ENCODE assay signal across 8 mouse cellular contexts in genomic region chr7:128237593-128237926, GRCm38 (mm10). TPM values are rescaled to one million over a fixed set of nuclear protein-coding genes. Genes with fewer than 3 reads are reported as not detected.
DNase-seq lines count a peak whose midpoint lies in the region; ATAC-seq and TF ChIP-seq lines count a peak whose summit lies in the region.

No protein-coding gene starts in this region.

- H3K27ac ChIP-seq in heart, embryonic 11.5 days (ENCODE audit: low read depth, low read length) = peak overlapping the region; percentile 98
- peak overlapping the region; percentile 94 for H3K27ac ChIP-seq in CH12.LX (ENCODE audit: insufficient read depth, low read depth)
- H3K27ac ChIP-seq in forebrain, embryonic 14.5 days (ENCODE audit: low read depth, low read length) = peak overlapping the region; percentile 94
- H3K27ac ChIP-seq in liver, embryonic 15.5 days (replicated peaks) = peak overlapping the region; percentile 99

- H3K36me3 ChIP-seq in heart, embryonic 11.5 days (ENCODE audit: control insufficient read depth, insufficient read depth, low read length) = peaks cover 13% of the 10 kb centered on the region
- H3K36me3 ChIP-seq in CH12.LX (replicated peaks in 1 of 2; ENCODE audit: control insufficient read depth in 1 of 2, insufficient read depth in 1 of 2, low read length in 1 of 2) = peaks cover 29 to 44% of the 10 kb centered on the region in 2 experiments
- peaks cover 25% of the 10 kb centered on the region for H3K36me3 ChIP-seq in forebrain, embryonic 14.5 days (ENCODE audit: control insufficient read depth, insufficient read depth, low read length)
- peaks cover 40% of the 10 kb centered on the region for H3K36me3 ChIP-seq in liver, embryonic 15.5 days (replicated peaks)

- WGBS in heart, embryonic 11.5 days (ENCODE audit: insufficient replicate concordance) = under 1% methylated on average over 25 of the region's 25 CpGs
- under 1% methylated on average over 25 of the region's 25 CpGs for WGBS in forebrain, embryonic 14.5 days
- under 1% methylated on average over 25 of the region's 25 CpGs for WGBS in liver, embryonic 15.5 days (ENCODE audit: insufficient replicate concordance)

- no peaks in the 10 kb centered on the region for H3K79me2 ChIP-seq in CH12.LX (replicated peaks; ENCODE audit: control insufficient read depth, extremely low read depth, insufficient read depth, poor library complexity, severe bottlenecking)

- intact Hi-C loops in gastrocnemius, postnatal 14 days (cut with DNase I; ENCODE audit: low total_unique reads) = loop anchor here (5.0 kb wide), 1 partner anchor 60 kb away; the partner anchor contains the start of gene BC017158

- no peak for TF ChIP-seq EP300 in CH12.LX (IDR thresholded peaks at IDR 0.05; ENCODE audit: low read length)

- dilution Hi-C loops in CH12.LX (cut with MboI; ENCODE audit: extremely low pct_ligation_motif_present, extremely low pct_unique_long_range_greater_than_20kb, low sequenced_read_pairs) = no loop called here

- peaks cover 10% of the 10 kb centered on the region for H3K4me1 ChIP-seq in heart, embryonic 11.5 days (ENCODE audit: control insufficient read depth, insufficient read depth, low read length)
- H3K4me1 ChIP-seq in CH12.LX (ENCODE audit: control insufficient read depth in 1 of 2, insufficient read depth in 2 of 2) = peaks cover 16 to 49% of the 10 kb centered on the region in 2 experiments
- peaks cover 4% of the 10 kb centered on the region; the same call in 1 of the 2 replicates for H3K4me1 ChIP-seq in forebrain, embryonic 14.5 days (ENCODE audit: control insufficient read depth, insufficient read depth, low read length)
- H3K4me1 ChIP-seq in liver, embryonic 15.5 days (replicated peaks) = peaks cover 33% of the 10 kb centered on the region

- H3K4me3 ChIP-seq in heart, embryonic 11.5 days (ENCODE audit: low read depth, low read length) = peak overlapping the region; percentile 76
- H3K4me3 ChIP-seq in CH12.LX (replicated peaks in 1 of 3; ENCODE audit: low read depth in 2 of 3, low read length in 2 of 3, poor library complexity in 1 of 3) = peak overlapping the region; percentile 82 to 85 (median 84)
- H3K4me3 ChIP-seq in forebrain, embryonic 14.5 days (ENCODE audit: low read depth, low read length) = peak overlapping the region; percentile 71
- peak overlapping the region; percentile 82 for H3K4me3 ChIP-seq in liver, embryonic 15.5 days (replicated peaks)

- H3K9ac ChIP-seq in heart, embryonic 11.5 days (ENCODE audit: low read depth, low read length) = peak overlapping the region; percentile 93
- peak overlapping the region; percentile 94 for H3K9ac ChIP-seq in CH12.LX (ENCODE audit: insufficient read depth, low read depth)
- peak overlapping the region; percentile 73 for H3K9ac ChIP-seq in forebrain, embryonic 14.5 days (ENCODE audit: low read length)
- peak overlapping the region; percentile 82 for H3K9ac ChIP-seq in liver, embryonic 15.5 days

- H3K4me2 ChIP-seq in heart, embryonic 11.5 days = peak overlapping the region; percentile 82
- no peak overlapping the region for H3K4me2 ChIP-seq in CH12.LX (ENCODE audit: insufficient read depth, low read depth, poor library complexity, severe bottlenecking)
- peak overlapping the region; percentile 86 for H3K4me2 ChIP-seq in forebrain, embryonic 14.5 days (ENCODE audit: low read length)
- H3K4me2 ChIP-seq in liver, embryonic 15.5 days = peak overlapping the region; percentile 84

- DNase-seq in heart, adult 8-10 months (ENCODE audit: low spot score) = no peak
- no peak for DNase-seq in CH12.LX (ENCODE audit: extremely low read depth)
- no peak for DNase-seq in forebrain, embryonic 14.5 days (ENCODE audit: low spot score)
- no peak for DNase-seq in embryo, embryonic 10 days (ENCODE audit: low spot score)
- no peak for DNase-seq in kidney, postnatal 25 days
- DNase-seq in gastrocnemius, postnatal 14 days = no peak

- ATAC-seq in heart, embryonic 11.5 days (replicated peaks; ENCODE audit: insufficient number of reproducible peaks, low FRiP score, low TSS enrichment) = no peak; the same call in 1 of the 2 replicates
- no peak for ATAC-seq in forebrain, embryonic 14.5 days
- no peak for ATAC-seq in liver, embryonic 15.5 days (ENCODE audit: insufficient read depth)

- TF ChIP-seq CTCF in CH12.LX (conservative IDR thresholded peaks at IDR 0.05 in 1 of 2, IDR thresholded peaks at IDR 0.05 in 1 of 2; ENCODE audit: low read depth in 2 of 2, low read length in 2 of 2) = no peak

- in situ Hi-C loops in CH12.LX (cut with MboI; ENCODE audit: low pct_ligation_motif_present, low pct_unique_long_range_greater_than_20kb, low sequenced_read_pairs) = no loop called here

- no peak for TF ChIP-seq POLR2A in CH12.LX (IDR thresholded peaks at IDR 0.05; ENCODE audit: low read depth, low read length)

- no peaks in the 10 kb centered on the region for H3K27me3 ChIP-seq in heart, embryonic 11.5 days (ENCODE audit: control insufficient read depth, insufficient read depth, low read length)
- H3K27me3 ChIP-seq in CH12.LX (replicated peaks) = no peaks in the 10 kb centered on the region
- H3K27me3 ChIP-seq in forebrain, embryonic 14.5 days (replicated peaks; ENCODE audit: control insufficient read depth, insufficient read depth, low read length) = no peaks in the 10 kb centered on the region
- H3K27me3 ChIP-seq in liver, embryonic 15.5 days = no peaks in the 10 kb centered on the region

- no peak for TF ChIP-seq RAD21 in CH12.LX (IDR thresholded peaks at IDR 0.05; ENCODE audit: low read depth, low read length)

- no peaks in the 10 kb centered on the region for H3K9me3 ChIP-seq in heart, embryonic 11.5 days (replicated peaks; ENCODE audit: control insufficient read depth, low read length)
- no peaks in the 10 kb centered on the region for H3K9me3 ChIP-seq in CH12.LX (replicated peaks; ENCODE audit: low read length)
- no peaks in the 10 kb centered on the region for H3K9me3 ChIP-seq in forebrain, embryonic 14.5 days (replicated peaks; ENCODE audit: control insufficient read depth, low read length)
- H3K9me3 ChIP-seq in liver, embryonic 15.5 days (replicated peaks) = no peaks in the 10 kb centered on the region

TF ChIP-seq in CH12.LX, 34 proteins besides CTCF, POLR2A, EP300 and RAD21 (continues in another document):
- 0 out of 2 replicates have a peak, but pooled peaks have one; percentile 4 for TF ChIP-seq RCOR1 (conservative IDR thresholded peaks at IDR 0.05; ENCODE audit: low read depth, low read length)
- no peak for TF ChIP-seq ZNF384 (IDR thresholded peaks at IDR 0.05; ENCODE audit: low read depth, low read length)
- TF ChIP-seq JUND (conservative IDR thresholded peaks at IDR 0.05; ENCODE audit: low read depth, low read length) = no peak
- no peak for TF ChIP-seq MEF2A (IDR thresholded peaks at IDR 0.05; ENCODE audit: borderline replicate concordance, low read depth, low read length)

RNA-seq across cellular contexts. Expression of gene 9130023H24Rik, which starts 0.3 kb away (rescaled TPM):
- 6.6 and 7.9 TPM in 2 replicates for polyA plus RNA-seq in heart, embryonic 11.5 days (2014; fragmentation: Nextera tagmentation; extraction: Ambion mirVana)
- 1 to 10 TPM; 3.0 to 4.0 (median 3.6) TPM for total RNA-seq in heart, adult 8-10 months (2022)
- total RNA-seq in CH12.LX (2012; rRNA removed) (3.2 TPM in 2 replicates), CH12.LX (2014; rRNA removed) (2.1 and 2.2 TPM in 2 replicates)
- polyA plus RNA-seq in CH12.LX (2012; ENCODE audit: insufficient read length, low read depth) = 1.7 and 2.1 TPM in 2 replicates
- 8.3 and 9.0 TPM in 2 replicates for polyA plus RNA-seq in forebrain, embryonic 14.5 days (2014; fragmentation: Nextera tagmentation; extraction: Ambion mirVana)
- 1.9 and 2.4 TPM in 2 replicates for polyA plus RNA-seq in liver, embryonic 15.5 days (2015; fragmentation: Nextera tagmentation; extraction: Ambion mirVana)
- 1 to 10 TPM; 2.6 to 3.5 TPM for total RNA-seq in gastrocnemius, postnatal 14 days (2021)

RNA-seq across cellular contexts. Expression of gene Armc5, which starts 0.4 kb away (rescaled TPM):
- polyA plus RNA-seq in heart, embryonic 11.5 days (2014; fragmentation: Nextera tagmentation; extraction: Ambion mirVana) = 7.7 and 8.7 TPM in 2 replicates
- total RNA-seq in heart, adult 8-10 months (2022) = 10 to 100 TPM in 1 of 4 experiments, 1 to 10 TPM in 3; 7.0 to 10.5 (median 7.9) TPM
- total RNA-seq in CH12.LX (2012; rRNA removed) = 10.7 and 11.6 TPM in 2 replicates
- 5.0 and 6.0 TPM in 2 replicates for total RNA-seq in CH12.LX (2014; rRNA removed)
- 12.2 and 14.4 TPM in 2 replicates for polyA plus RNA-seq in CH12.LX (2012; ENCODE audit: insufficient read length, low read depth)
- polyA plus RNA-seq in forebrain, embryonic 14.5 days (2014; fragmentation: Nextera tagmentation; extraction: Ambion mirVana) = 5.7 and 6.6 TPM in 2 replicates
- polyA plus RNA-seq in liver, embryonic 15.5 days (2015; fragmentation: Nextera tagmentation; extraction: Ambion mirVana) = 6.9 and 9.0 TPM in 2 replicates
- total RNA-seq in gastrocnemius, postnatal 14 days (2021) = 1 to 10 TPM; 8.3 to 9.8 TPM

RNA-seq across cellular contexts. Expression of gene Tgfb1i1, which starts 9.1 kb away (rescaled TPM):
- polyA plus RNA-seq in heart, embryonic 11.5 days (2014; fragmentation: Nextera tagmentation; extraction: Ambion mirVana) = 168 and 172 TPM in 2 replicates
- 10 to 100 TPM; 13.5 to 15.7 (median 14.6) TPM for total RNA-seq in heart, adult 8-10 months (2022)
- total RNA-seq in CH12.LX (2012; rRNA removed) (0.17 TPM in 1 of 2 replicates, not detected in the other), CH12.LX (2014; rRNA removed) (not detected in 2 replicates)
- 0.36 and 0.55 TPM in 2 replicates for polyA plus RNA-seq in CH12.LX (2012; ENCODE audit: insufficient read length, low read depth)
- polyA plus RNA-seq in forebrain, embryonic 14.5 days (2014; fragmentation: Nextera tagmentation; extraction: Ambion mirVana) = 12.4 and 17.6 TPM in 2 replicates
- polyA plus RNA-seq in liver, embryonic 15.5 days (2015; fragmentation: Nextera tagmentation; extraction: Ambion mirVana) = 10.9 and 11.7 TPM in 2 replicates
- total RNA-seq in gastrocnemius, postnatal 14 days (2021) = 10 to 100 TPM; 19.5 to 20.8 TPM

RNA-seq across cellular contexts. Expression of gene Slc5a2, which starts 27.9 kb away (rescaled TPM):
- polyA plus RNA-seq in heart, embryonic 11.5 days (2014; fragmentation: Nextera tagmentation; extraction: Ambion mirVana) = 0.83 TPM in 1 of 2 replicates, not detected in the other
- not detected for total RNA-seq in heart, adult 8-10 months (2022)
- total RNA-seq in CH12.LX (2012; rRNA removed) (0.21 and 0.25 TPM in 2 replicates), CH12.LX (2014; rRNA removed) (not detected in 2 replicates)
- not detected in 2 replicates for polyA plus RNA-seq in CH12.LX (2012; ENCODE audit: insufficient read length, low read depth)
- polyA plus RNA-seq in forebrain, embryonic 14.5 days (2014; fragmentation: Nextera tagmentation; extraction: Ambion mirVana) = not detected in 2 replicates
- polyA plus RNA-seq in liver, embryonic 15.5 days (2015; fragmentation: Nextera tagmentation; extraction: Ambion mirVana) = 1.4 and 2.1 TPM in 2 replicates
- not detected for total RNA-seq in gastrocnemius, postnatal 14 days (2021)

RNA-seq across cellular contexts. Expression of gene Cox6a2, which starts 31.4 kb away (rescaled TPM):
- 543 and 571 TPM in 2 replicates for polyA plus RNA-seq in heart, embryonic 11.5 days (2014; fragmentation: Nextera tagmentation; extraction: Ambion mirVana)
- 1,000 to 10,000 TPM; 2,334 to 3,880 (median 3,044) TPM for total RNA-seq in heart, adult 8-10 months (2022)
- 1.0 and 4.1 TPM in 2 replicates for total RNA-seq in CH12.LX (2012; rRNA removed)
- 0.43 and 1.1 TPM in 2 replicates for total RNA-seq in CH12.LX (2014; rRNA removed)
- 0.70 and 0.98 TPM in 2 replicates for polyA plus RNA-seq in CH12.LX (2012; ENCODE audit: insufficient read length, low read depth)
- polyA plus RNA-seq in forebrain, embryonic 14.5 days (2014; fragmentation: Nextera tagmentation; extraction: Ambion mirVana) = 0.27 TPM in 1 of 2 replicates, not detected in the other
- 3.9 and 6.8 TPM in 2 replicates for polyA plus RNA-seq in liver, embryonic 15.5 days (2015; fragmentation: Nextera tagmentation; extraction: Ambion mirVana)
- total RNA-seq in gastrocnemius, postnatal 14 days (2021) = 1,000 to 10,000 TPM; 1,122 to 1,196 TPM
